Mouse (Mus musculus) heart, embryonic 16.5 days (tissue): ENCODE data around the gene Nedd9. TPM values are rescaled to one million over a fixed set of nuclear protein-coding genes. Genes with fewer than 3 reads are reported as not detected.
A peak's percentile ranks its signal among the peaks of the same experiment; 100 is the strongest.

Source experiments
- ATAC-seq: fragments of 200-750 bp; cut with Nextera tagmentation; replicated peaks from 2 replicates; pipeline ENCODE4 v1.8.0; 2017; ENCODE audit warnings: moderate number of reproducible peaks; ENCODE audit not compliant: insufficient read depth, low FRiP score; ENCODE audit errors: extremely low read depth
- H3K27ac ChIP-seq: fragments of 300-500 bp; sonication (generic); 2 replicates; pipeline ENCODE4 v1.5.1; 2014; ENCODE audit warnings: mild to moderate bottlenecking, low read length, control low read depth, moderate library complexity
- H3K27me3 ChIP-seq: fragments of 300-500 bp; sonication (generic); 2 replicates; pipeline ENCODE4 v1.6.1; 2014; ENCODE audit warnings: low read length, mixed read lengths; ENCODE audit not compliant: control insufficient read depth, insufficient read depth
- H3K36me3 ChIP-seq: fragments of 300-500 bp; sonication (generic); 2 replicates; pipeline ENCODE4 v1.6.1; 2014; ENCODE audit not compliant: control insufficient read depth, insufficient read depth
- H3K4me1 ChIP-seq: fragments of 300-500 bp; sonication (generic); 2 replicates; pipeline ENCODE4 v1.6.1; 2014; ENCODE audit warnings: low read length, mixed read lengths; ENCODE audit not compliant: control insufficient read depth, insufficient read depth
- H3K4me2 ChIP-seq: fragments of 300-500 bp; sonication (generic); 2 replicates; pipeline ENCODE4 v1.6.1; 2014; ENCODE audit warnings: low read depth, mild to moderate bottlenecking, control low read depth, low read length
- H3K4me3 ChIP-seq: fragments of 300-500 bp; sonication (generic); 2 replicates; pipeline ENCODE4 v1.5.1; 2014; ENCODE audit warnings: mild to moderate bottlenecking, control low read depth, low read length
- H3K9ac ChIP-seq: fragments of 300-500 bp; sonication (generic); 2 replicates; pipeline ENCODE4 v1.6.1; 2014; ENCODE audit warnings: low read length, control low read depth
- H3K9me3 ChIP-seq: fragments of 300-500 bp; sonication (generic); replicated peaks from 2 replicates; pipeline ENCODE4 v1.6.1; 2016; ENCODE audit warnings: low read length; ENCODE audit not compliant: control insufficient read depth
- WGBS: fragments of 180-500 bp; shearing (Covaris S2); extraction: QIAGEN DNeasy Blood & Tissue Kit; methylation state at CpG from one replicate; pipeline ENCODE4 v1.1.7; 2014; 5-methylcytosine and 5-hydroxymethylcytosine counted together
- polyA plus RNA-seq: library from polyadenylated mRNA; unstranded; fragments of >200 nt; fragmentation: Nextera tagmentation; extraction: Ambion mirVana; gene quantifications from 2 replicates; pipeline ENCODE4 v1.2.1, GENCODE M21; 2015

The Nedd9 gene
- polyA plus RNA-seq, 1 experiment from 2014 or later: 19.5 TPM

DNA sequence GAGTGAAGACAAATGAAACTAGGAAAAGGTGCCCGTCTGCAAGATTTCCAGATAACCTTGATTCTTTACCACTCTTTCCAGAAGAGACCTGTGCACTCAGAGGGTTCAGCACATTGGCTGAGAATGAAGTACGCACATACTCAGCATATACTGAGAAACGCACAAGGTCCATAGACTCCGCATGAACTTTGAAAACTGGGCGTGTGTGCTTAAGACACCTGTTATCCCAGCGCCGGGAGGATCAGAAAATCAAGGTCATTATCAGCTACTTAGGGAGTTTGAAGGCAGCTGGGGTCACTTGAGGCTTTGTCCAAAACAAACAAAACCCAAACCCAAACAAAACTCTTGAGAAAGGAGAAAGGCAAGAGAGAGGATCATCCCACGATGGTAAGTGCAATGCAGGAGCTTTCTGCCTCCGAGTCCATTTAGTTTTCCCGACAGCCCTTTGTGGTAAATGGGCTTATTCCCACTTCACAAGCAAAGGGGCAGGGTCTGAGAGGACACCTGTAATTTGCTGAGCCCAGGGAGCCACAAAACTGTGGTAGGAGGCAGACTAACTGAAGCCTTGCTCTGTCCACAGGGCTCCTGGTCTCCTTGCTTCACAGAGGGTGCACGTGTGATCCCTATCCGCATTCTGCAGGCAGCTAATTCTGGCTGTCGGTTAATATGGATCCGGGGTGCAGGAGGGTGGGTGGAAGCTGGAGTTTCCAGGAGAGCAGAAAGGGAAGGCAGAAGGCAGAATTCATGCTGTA lies 153.1 kb downstream of the Nedd9 start:
- no peak for ATAC-seq
- WGBS: 67% methylated on average over 14 of the region's 14 CpGs
- Histone ChIP-seq H3K27me3 (no peaks in the 10 kb centered on the region), H3K9ac (peak overlapping the region; percentile 51; the same call in 1 of the 2 replicates), H3K27ac (peak overlapping the region; percentile 99), H3K4me2 (no peak overlapping the region), H3K4me3 (no peak overlapping the region), H3K36me3 (peaks cover 7% of the 10 kb centered on the region), H3K9me3 (no peaks in the 10 kb centered on the region), H3K4me1 (peaks cover 53% of the 10 kb centered on the region)

- no peaks in the 10 kb centered on the region for H3K27me3 ChIP-seq
- H3K9me3 ChIP-seq: no peaks in the 10 kb centered on the region
- no peaks in the 10 kb centered on the region for H3K36me3 ChIP-seq
- peaks cover 41% of the 10 kb centered on the region for H3K4me1 ChIP-seq
- H3K4me3 ChIP-seq: no peak overlapping the region
- H3K4me2 ChIP-seq: no peak overlapping the region
- WGBS: 90% methylated on average over 7 of the region's 7 CpGs
- no peak overlapping the region for H3K9ac ChIP-seq
- no peak overlapping the region for H3K27ac ChIP-seq
- no peak for ATAC-seq
These were observed 155.4 kb downstream of the Nedd9 start for GRCm38 (mm10) chr13:41331671-41332340.

- 0 out of 2 replicates have a peak, but pooled peaks have one; percentile 30 for ATAC-seq
- H3K27ac ChIP-seq: no peak overlapping the region; the same call in 1 of the 2 replicates
- H3K27me3 ChIP-seq: no peaks in the 10 kb centered on the region
- no peaks in the 10 kb centered on the region for H3K36me3 ChIP-seq
- H3K9ac ChIP-seq: no peak overlapping the region
- H3K4me1 ChIP-seq: peaks cover 35% of the 10 kb centered on the region
- no peak overlapping the region for H3K4me3 ChIP-seq
- no peak overlapping the region for H3K4me2 ChIP-seq
- 60% methylated on average over 11 of the region's 11 CpGs for WGBS
- no peaks in the 10 kb centered on the region for H3K9me3 ChIP-seq
These were observed 156.4 kb downstream of the Nedd9 start for GRCm38 (mm10) chr13:41330589-41331345.

DNA sequence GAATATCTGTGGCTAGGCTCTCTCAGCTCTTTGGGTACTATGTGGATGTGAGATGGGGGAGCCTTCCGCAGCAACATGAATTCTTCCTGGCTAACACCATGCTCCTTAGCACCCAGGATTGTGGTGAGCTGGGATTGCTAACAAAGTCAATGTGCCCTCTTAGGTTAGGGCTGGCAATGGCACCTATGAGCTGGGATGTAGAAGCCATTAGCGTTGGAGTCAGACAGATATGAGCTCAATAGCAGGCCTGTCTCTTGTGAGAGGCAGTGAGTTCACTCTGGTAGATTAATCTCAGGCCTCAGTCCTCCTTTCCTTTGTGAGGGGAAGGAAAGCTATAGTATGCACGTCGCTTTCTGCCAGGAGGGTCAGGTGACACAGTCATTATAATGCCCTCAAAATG lies 157.1 kb downstream of the Nedd9 start:
- Histone ChIP-seq H3K9me3 (no peaks in the 10 kb centered on the region), H3K27ac (no peak overlapping the region), H3K36me3 (no peaks in the 10 kb centered on the region), H3K4me1 (peaks cover 28% of the 10 kb centered on the region), H3K27me3 (no peaks in the 10 kb centered on the region), H3K4me3 (no peak overlapping the region), H3K4me2 (no peak overlapping the region), H3K9ac (no peak overlapping the region)
- ATAC-seq: no peak
- 78% methylated on average over 4 of the region's 4 CpGs for WGBS

DNA sequence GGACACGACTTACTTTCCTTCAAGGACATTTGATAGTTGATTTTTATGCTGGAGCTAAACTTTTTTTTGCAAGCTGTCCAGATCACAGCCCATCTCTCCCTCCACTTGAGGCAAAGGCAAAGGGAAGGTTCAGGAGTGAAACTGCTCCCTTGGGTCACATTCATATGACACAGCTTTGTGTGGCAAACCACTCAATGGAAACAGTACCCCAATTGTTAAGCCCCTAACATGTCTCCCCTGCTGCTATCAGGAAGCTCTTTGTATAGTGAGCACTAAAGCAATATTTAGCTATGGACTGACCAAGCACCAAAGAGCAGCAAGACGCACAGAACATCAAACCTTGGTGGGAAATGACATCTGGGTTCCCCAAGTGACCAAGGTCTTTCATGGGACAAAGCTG lies 158.7 kb downstream of the Nedd9 start:
- no peak overlapping the region for H3K4me2 ChIP-seq
- H3K4me1 ChIP-seq: peaks cover 13% of the 10 kb centered on the region
- H3K27me3 ChIP-seq: no peaks in the 10 kb centered on the region
- no peak overlapping the region for H3K9ac ChIP-seq
- no peak overlapping the region for H3K27ac ChIP-seq
- ATAC-seq: no peak
- no peaks in the 10 kb centered on the region for H3K9me3 ChIP-seq
- peaks cover 5% of the 10 kb centered on the region; the same call in 1 of the 2 replicates for H3K36me3 ChIP-seq
- 68% methylated on average over 2 of the region's 2 CpGs for WGBS
- H3K4me3 ChIP-seq: no peak overlapping the region

GRCm38 (mm10) chr13:41327546-41327945 lies 159.6 kb downstream of the Nedd9 start:
- Histone ChIP-seq H3K36me3 (peaks cover 5% of the 10 kb centered on the region; the same call in 1 of the 2 replicates), H3K4me3 (no peak overlapping the region)
- 60% methylated on average over 7 of the region's 7 CpGs for WGBS

DNA sequence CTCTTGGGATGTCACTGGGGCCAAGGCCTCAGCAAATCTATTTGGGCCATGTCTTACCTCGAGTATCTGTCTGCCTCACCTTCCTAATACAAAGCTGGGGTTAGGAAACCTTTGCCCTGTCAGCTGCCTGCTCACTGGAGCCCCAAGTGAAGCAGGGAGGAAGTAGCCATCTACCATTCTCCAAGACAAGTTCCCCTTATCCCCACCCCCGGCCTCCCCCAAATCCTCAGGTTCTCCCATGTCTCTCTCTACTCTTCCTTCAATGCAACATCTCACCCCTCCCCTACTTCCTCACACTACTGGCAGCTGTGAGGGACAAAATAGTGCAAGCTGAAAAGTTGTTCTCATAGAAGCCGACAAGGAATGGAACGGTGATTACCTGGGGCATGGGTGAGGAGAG lies 161.0 kb downstream of the Nedd9 start:
- 80% methylated on average over 4 of the region's 4 CpGs for WGBS
- Histone ChIP-seq H3K36me3 (peaks cover 5% of the 10 kb centered on the region; the same call in 1 of the 2 replicates), H3K9me3 (no peaks in the 10 kb centered on the region), H3K4me1 (peaks cover 4% of the 10 kb centered on the region; the same call in 1 of the 2 replicates), H3K4me3 (no peak overlapping the region), H3K27ac (no peak overlapping the region), H3K4me2 (no peak overlapping the region), H3K9ac (no peak overlapping the region), H3K27me3 (no peaks in the 10 kb centered on the region)
- no peak for ATAC-seq

More at GRCm38 (mm10) chr13:41327546-41327945, 159.6 kb downstream of the Nedd9 start:
- no peak overlapping the region for H3K4me2 ChIP-seq
- ATAC-seq: no peak
- H3K9me3 ChIP-seq: no peaks in the 10 kb centered on the region
- no peak overlapping the region for H3K27ac ChIP-seq
- H3K9ac ChIP-seq: no peak overlapping the region
- peaks cover 8% of the 10 kb centered on the region for H3K4me1 ChIP-seq
- no peaks in the 10 kb centered on the region for H3K27me3 ChIP-seq

DNA sequence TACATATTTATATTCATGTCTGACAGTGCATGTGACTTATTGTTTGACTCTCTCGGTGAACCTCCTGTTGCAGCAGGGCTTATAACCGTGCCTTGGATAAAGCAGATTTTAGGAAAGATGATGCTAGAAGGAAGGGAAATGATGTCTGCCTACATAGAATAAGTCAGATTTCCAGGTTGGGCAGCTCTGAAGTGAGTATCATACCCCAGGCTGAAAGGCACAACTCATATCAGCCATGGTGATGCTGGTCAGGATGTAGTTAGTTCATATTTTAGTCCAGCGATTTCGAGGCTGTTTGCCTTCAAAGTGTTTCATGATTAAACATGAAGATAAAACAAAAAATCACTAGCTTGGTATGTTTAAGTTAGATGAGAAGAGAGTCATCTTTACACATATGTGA lies 161.8 kb downstream of the Nedd9 start:
- Histone ChIP-seq H3K27ac (no peak overlapping the region), H3K4me3 (no peak overlapping the region), H3K36me3 (peaks cover 5% of the 10 kb centered on the region; the same call in 1 of the 2 replicates), H3K27me3 (no peaks in the 10 kb centered on the region), H3K9ac (no peak overlapping the region), H3K9me3 (no peaks in the 10 kb centered on the region), H3K4me1 (no peaks in the 10 kb centered on the region), H3K4me2 (no peak overlapping the region)
- WGBS: 83% methylated on average over 4 of the region's 4 CpGs
- ATAC-seq: no peak
